Mouse (Mus musculus) CD4-positive, CD25-positive, alpha-beta regulatory T cell, adult 2 months (primary cell): ENCODE measurements around the gene Klhl28.

Experiments
- DNase-seq: peaks from one replicate; pipeline ENCODE4 v3.0.0-alpha.2; 2012; ENCODE audit warnings: low read depth, low spot score

The Klhl28 gene

DNA sequence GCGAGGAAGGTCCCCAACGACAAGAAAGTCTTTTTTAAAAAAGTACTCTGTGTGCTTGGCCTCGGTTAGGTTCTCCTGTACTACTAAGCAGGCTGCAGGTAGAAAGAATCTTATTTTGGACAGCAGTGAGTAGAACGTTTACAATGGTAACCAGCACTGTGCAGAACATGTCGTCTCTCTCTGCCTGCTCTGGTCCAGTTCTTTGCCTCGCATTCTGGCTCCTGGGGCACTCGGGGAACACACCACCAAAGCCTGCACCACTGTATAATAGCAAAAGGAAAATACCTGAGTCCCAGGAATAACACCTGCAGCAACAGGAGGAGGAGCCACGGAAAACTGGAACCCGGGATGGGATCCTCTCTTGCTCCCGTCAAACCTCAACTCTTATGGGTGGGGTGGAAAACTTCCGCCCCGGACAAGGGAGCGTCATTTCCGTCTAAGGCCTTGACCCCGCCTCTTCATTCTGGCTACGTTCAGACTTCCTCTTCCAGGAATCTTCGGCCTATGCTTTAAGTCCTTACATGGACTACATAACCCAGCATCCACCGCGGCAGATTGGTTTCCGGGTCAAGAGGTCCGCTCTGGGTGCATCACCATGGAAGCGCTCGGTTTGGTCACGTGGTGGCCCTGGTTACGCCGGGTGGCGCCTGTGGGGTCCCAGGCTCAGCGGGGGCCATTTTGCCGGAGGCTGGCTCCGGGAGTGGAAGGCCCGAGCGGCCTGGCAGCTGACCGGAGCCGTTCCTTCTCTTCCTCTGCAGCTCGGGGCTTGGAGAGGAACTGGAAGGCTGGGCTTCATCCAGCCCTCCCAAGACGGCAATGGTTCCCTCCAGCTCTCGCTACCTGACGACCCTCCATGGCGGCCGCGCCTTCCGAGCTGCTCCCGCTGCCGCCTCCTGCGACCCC lies at the start of gene Klhl28, which contains the start of gene Togaram1:
Gene Klhl28, minus strand, starts transcription at position 411 of the 903 bp plus-strand sequence.
Gene Togaram1, plus strand, starts transcription at position 681 of the 903 bp plus-strand sequence.
- peak; percentile 99 for DNase-seq

DNA sequence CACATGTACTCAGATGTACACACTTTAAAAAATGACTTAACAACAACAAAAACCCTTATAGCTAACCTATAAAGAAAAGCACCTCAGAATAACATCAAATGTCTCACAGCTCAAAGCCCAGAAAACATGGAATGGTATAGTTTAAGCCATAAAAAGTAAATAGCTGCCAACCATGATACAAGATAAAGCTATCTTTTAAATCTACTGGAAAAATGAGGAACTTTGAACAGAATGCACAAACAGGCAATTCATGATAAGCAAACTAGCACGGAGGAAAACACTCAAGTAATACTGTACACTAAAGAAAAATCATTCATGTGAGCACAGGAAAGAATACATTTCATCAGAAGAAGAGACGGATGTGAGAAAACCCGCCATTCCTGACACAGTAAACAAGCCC lies 42.4 kb upstream of the Klhl28 start:
- DNase-seq, result no peak

DNA sequence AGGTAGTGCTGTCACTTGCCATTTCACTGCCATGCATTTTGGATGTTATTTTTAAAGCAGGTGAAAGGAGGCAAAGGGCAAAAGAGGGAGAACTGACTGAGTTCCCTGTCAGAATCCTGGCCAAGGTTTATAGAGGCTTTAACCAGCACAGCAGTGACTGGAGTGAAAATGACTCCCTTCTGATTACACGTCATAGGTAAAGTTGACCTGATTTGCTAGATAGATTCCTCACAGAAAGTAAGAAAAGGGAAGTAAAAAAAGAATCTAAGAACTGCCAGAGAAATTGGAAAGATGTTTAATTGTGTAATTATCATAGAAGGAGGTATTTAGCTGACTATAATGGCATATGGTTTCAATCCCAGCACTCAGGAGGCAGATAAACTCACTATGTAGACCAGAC lies 12.2 kb upstream of the Klhl28 start:
- no peak for DNase-seq

DNA sequence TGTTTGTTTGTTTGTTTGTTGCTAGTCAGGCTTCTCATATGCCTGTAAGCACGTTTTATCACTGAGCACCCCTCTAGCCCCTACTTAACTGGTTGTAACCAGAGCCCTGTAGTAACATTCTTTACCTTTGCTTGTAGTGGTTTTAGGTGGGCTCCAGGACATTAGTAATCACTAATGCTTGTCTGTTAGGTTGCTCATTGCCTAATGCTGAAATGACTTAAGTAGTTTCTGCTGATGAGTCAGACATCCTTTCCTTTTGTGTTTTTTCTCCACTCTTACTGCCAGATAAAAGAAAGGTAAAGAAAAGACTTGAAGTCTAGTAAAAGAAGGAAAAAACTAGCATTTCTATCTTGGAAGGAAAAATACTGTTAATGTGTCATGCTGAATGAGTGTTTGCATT lies 10.9 kb upstream of the Klhl28 start:
- DNase-seq, result no peak

DNA sequence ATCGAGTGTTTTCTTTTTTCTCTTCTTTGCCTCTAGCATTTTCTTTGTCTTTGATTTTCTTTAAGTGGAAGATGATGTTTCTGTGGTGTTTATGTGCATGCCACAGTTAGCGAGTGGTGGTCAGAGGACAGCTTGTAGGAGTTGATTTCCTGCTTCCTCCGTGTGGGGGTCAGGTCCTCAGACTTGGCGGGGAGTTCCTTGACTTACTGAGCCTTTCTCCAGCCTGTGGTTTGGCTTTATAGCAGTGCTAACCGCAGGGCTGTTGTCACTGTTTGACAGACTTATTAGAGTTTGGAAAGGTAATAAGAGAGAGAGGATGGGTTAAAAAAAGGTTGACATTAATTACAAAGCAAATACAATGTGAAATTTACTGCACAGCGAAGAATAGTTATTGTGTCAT lies 10.2 kb upstream of the Klhl28 start:
- DNase-seq, result peak; percentile 34

DNA sequence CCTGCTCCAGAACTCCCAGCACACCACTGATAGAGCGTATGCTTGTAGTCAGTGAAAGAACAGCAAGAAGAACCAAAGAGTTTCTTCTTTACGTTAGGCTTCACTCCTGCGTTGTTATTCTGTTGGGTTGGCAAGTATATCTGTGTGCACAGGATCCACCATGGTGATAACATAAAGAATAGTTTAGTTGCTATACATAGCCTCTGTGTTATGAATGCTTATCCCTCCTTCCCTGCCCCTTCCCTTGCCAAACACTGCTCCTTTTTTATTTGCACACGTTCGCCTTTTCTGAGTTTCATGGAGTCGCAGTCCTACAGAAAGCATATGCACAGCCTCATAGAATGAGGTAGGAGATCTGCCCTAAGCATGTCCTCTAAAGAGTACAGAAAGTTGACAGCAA lies 6.7 kb upstream of the Klhl28 start:
- DNase-seq, result no peak

DNA sequence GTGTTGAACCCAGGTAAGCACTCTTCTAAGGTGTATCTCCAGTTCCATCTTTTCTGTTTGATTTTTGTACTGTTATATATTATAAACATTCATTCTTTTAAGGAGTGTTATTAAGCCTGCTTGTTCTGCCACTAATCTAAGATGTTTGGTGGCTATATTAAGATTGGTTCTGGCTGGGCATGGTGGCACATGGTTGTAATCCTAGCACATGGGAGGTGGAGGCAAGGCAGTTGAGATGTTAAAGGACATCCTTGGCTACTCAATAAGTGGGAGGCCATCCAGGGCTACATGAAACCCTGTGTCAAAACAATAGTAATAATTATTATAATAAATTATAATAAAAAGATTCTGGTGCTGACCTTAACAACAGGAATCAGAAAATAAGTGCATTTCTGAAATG lies 6.1 kb upstream of the Klhl28 start:
- no peak for DNase-seq

DNA sequence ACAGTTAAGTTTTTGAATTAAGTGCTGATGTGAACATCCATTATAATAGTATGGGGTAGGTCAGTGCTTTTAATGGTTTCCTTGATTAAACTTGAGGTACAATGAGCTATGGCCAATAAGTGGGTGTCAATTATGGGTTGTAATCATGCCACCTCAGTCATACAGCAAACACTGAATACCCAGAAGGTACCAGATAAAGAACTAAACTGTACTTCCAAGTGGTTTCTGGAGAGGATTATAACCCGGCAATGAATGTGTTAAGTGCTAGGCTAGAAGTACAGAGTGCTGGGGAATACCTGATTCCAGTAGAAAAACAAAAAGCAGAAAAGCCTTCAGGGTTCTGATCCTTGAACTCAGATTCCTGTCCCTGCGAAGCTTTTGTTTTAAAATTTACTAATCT lies 2.7 kb upstream of the Klhl28 start:
- no peak for DNase-seq

DNA sequence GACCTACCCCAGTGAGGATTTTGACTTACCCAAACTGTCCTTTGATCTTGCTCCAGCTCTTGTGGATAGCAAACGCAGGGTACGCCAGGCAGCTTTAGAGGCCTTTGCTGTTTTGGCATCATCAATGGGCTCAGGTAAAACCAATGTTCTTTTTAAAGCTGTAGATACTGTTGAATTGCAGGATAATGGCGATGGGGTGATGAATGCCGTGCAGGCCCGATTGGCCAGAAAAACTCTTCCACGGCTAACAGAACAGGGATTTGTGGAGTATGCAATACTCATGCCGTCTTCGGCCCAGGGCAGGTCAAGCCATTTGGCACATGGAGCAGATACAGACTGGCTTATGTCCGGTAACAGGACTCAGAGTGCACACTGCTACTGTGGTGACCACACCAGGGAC lies 2.1 kb upstream of the Klhl28 start:
- DNase-seq, result peak; percentile 24

DNA sequence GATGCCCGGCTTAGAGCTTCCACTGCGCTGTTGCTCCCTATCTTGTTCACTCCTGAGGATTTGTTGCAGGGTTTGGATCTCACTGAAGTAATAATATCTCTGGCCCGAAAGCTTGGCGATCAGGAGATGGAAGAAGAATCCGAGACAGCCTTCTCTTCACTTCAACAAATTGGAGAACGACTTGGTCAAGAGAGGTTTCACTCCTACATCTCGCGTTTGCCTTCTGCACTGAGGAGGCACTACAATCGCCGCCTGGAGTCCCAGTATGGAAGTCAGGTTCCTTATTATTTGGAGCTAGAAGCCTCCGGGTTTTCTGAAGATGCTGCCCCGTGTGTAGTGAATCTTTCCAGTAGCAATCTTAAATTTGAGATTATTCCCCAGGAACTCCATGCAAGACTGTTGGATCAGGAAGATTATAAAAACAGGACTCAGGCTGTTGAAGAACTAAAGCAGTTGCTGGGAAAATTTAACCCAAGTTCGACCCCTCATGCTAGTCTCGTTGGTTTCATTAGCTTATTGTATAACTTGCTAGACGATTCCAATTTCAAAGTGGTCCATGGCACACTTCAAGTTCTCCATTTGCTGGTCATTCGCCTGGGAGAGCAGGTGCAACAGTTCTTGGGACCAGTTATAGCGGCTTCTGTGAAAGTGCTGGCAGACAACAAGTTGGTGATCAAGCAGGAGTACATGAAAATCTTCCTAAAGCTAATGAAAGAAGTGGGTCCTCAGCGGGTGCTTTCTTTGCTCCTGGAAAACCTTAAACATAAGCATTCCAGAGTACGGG lies 1.5 kb upstream of the Klhl28 start:
- peak; percentile 22 for DNase-seq

DNA sequence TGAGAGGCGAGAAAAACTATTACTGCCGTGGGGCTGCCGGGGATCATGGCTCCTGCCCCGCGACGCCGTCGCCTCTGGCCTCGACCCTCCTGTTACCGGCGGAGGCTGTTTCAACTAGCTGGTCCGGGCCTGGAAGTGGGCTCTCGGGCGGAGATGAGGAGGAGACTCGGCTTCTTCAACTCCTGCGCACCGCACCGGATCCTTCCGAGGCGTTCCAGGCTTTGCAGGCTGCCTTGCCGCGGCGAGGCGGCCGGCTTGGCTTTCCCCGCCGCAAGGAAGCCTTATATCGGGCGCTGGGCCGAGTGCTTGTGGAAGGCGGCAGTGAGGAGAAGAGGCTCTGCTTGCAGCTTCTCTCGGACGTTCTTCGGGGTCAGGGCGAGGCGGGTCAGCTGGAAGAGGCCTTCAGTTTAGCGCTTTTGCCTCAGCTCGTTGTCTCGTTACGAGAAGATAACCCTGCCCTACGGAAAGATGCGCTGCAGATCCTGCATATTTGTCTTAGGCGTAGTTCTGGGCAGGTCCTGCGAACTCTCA lies 832 bp upstream of the Klhl28 start:
- peak; percentile 69 for DNase-seq

DNA sequence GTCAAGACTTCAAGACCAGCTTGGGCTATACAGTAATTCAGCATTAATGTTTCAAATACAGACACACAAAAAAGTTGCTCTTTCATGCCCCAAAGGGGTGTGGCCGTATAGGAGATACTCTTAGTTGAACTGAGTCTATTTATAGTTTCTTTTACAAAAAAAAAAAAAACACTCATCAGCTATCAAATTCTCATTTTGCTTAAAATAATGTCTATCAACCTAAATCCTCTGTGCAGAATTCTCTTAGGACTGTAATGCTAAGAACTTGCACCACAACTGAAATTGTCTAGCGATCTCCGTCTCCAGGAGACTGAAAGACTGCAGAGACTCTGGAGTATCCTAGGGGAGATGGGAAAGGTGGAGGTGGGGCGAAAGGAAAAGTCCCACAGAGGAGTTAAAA lies 774 bp downstream of the Klhl28 start:
- DNase-seq, result no peak

DNA sequence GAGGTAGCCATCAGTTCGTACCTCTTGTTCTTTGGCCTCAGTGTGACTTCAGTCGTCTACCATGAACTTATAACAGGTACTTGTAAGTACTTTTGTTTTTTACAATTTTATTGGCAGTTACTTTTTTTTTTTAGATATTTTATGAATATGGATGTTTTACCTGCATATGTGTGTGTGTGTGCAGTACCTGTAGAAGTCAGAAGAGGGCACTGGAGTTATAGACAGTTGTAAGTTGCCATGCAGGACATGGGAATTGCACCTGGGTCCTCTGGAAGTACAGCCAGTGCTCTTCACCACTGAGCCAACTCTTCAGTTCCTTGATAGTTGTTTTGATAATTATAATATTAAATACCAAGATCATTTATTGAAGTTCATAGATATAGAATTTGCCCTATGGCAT lies 27.8 kb downstream of the Klhl28 start:
- DNase-seq, result peak; percentile 59

DNA sequence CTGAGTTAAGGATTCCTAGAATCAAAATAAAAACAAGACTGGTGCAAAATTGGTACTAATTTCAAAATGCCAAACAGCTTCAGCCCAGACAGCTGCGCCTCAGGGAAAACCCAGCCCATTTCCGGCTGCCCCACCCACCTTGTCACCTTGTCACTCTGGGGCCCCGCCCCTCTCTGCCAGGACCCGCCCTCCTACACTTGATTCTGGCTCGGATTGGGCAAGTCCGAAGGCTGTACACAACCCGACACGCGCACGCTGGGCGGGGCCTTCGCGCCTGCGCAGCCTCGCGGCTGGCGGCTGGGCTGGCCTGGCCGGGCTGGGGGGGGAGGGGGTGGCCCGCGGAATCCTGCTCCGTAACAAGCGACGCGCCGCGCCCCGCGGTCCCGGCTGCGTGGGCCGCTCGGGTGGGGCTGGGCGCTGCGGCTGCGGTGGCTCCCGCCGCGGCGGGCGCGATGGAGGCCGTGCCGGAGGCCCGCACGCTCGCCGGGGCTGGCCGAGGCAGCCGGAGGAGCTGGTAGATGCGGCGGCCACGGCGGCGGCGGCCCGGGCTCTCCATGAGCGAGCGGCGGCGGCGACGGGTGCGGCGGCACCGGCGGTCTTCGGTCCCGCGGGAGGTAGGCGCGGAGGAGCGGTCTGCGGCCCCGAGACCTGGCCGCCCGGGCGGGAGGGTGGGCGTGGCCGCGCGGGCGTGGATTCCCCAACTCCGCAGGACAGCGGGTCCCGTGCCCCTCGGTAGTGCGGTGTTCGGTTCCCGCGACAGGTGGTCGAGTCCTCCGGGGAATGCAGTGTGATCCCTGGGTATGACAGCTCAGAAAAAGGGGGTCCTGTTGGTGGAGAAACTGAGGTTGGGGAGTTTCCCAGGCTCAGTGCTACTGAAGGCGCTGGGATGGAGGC lies 47.5 kb downstream of the Klhl28 start, which contains the start of gene Gm527:
Gene Gm527, plus strand, starts transcription at position 329 of the 894 bp plus-strand sequence.
- DNase-seq, result peak; percentile 99

DNA sequence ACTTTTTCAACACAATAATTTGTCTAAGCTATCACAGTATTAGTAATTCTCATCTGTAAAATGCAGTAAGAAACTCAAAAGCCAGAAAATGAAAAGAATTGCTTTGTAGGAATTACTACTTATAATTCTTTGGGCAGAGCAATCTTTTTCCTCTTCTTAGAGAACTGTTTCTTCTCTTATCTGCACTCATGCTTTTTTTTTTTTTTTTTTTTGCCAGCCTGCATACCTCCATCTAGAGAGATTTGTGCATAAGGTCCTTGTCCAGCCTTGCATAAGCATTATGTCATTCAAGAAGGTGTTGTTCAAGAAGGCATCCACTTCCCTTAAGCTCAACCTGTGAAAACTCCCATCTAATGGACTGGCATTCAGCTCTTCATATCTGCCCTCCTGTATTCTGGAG lies 48.6 kb downstream of the Klhl28 start:
- DNase-seq, result no peak

DNA sequence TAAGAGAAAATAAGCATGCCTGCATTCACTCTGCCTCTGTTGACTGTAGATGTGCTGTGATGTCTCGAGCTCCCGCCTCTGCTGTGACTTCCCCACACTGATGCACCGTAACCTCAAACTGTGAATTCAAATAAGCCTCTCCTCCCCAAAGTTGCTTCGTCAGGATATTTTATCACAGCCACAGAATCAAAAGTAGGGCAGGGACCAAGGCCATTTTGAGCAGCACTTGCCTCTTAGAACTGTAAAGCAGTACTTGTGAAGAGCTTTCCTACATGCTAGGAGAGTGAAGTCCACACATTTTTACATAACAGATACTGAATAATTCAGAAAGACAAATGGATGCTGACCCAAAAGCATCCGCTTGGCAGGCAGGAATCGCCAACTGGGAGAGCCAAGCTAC lies 52.3 kb downstream of the Klhl28 start:
- DNase-seq, result peak; percentile 34

DNA sequence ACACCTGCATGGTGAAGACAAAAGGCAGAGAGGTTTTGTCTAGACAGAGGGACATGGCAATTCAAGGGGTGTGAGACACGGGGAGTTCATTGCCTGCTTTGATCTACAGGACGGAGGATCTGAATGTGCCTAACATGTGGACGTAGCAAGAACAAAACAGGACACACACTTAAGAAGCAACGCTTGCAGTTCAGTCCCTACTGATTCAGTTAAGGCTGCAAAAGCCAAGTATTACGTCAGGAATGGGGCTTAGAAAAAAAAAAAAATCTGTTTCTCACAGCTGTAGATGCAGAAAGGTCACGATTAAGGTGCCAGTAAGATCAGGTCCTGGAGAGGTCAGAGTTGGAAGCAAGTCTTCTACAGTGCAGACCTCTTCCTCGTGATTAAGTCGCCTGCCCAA lies 62.1 kb downstream of the Klhl28 start:
- no peak for DNase-seq

DNA sequence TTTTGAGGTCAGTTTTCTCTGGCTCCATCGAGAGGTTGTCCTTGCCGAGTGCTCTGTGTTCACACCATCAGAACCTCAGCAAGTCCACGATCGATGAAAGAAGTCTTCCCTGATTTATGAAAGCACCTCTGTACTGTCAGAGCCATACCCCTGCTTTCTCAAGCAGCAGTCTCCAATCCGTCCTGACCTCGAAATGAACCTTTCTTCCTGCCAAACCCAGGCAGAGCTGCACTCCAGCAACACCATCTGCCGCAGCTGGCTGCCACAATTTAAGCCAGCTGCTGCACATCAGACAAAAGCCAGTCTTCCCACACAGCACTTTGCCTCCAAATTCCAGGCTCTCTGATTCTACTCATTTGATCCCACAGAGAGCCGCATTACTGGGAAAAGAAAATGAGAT lies 62.8 kb downstream of the Klhl28 start:
- DNase-seq, result no peak

DNA sequence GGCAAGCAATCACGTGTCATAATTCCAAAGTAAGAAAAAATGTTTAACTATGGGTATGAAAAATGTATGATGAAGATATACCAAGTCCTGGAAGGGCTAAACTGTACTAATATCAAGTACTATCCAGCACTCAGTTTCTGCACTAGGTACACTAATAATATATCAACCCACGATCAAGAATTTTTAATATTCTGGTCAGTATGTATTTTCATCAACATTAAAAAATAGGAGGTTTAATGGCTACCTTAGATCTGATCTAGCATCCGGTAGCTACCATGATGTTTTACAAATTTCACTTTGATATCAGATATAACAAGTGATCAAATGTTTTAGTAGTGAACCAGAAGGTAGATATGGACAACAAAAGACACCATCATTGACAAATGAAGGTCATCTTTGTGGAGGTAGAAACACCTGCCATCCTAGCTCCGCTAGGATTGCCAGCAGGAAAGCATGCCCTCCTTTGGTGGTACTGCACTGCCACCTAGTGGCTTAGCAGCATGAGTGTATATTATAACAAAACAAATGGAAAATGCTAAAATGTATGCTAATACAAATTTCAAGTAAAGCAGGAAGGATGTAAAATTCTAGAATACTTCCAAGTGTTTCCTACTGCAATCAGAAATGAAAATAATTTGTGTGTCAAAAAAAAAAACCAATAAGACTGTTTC lies 68.1 kb downstream of the Klhl28 start:
- DNase-seq, result peak; percentile 73
